Mouse (Mus musculus) hindbrain, embryonic 14.5 days (tissue): ENCODE results near the gene Pfkl. TPM values are rescaled to one million over a fixed set of nuclear protein-coding genes. Genes with fewer than 3 reads are reported as not detected.
"Not testable (repeated sequence)": the region's sequence is repeated elsewhere in the genome, so short reads cannot be mapped to it uniquely, and the experiment has no call there.

Experiments
- ATAC-seq: fragments of 200-750 bp; cut with Nextera tagmentation; 2 replicates; pipeline ENCODE4 v1.8.0; 2017; ENCODE audit warnings: moderate number of reproducible peaks, mild to moderate bottlenecking, moderate TSS enrichment, moderate library complexity; ENCODE audit not compliant: low FRiP score
- DNase-seq: peaks from one replicate; pipeline ENCODE4 v3.0.0-alpha.2; 2015; ENCODE audit warnings: low spot score
- H3K27ac ChIP-seq: fragments of 300-500 bp; sonication (generic); 2 replicates; pipeline ENCODE4 v1.5.1; 2014; ENCODE audit warnings: mild to moderate bottlenecking, moderate library complexity
- H3K27me3 ChIP-seq: fragments of 300-500 bp; sonication (generic); 2 replicates; pipeline ENCODE4 v1.6.1; 2014; ENCODE audit warnings: mild to moderate bottlenecking, low read length, mixed read lengths; ENCODE audit not compliant: control insufficient read depth, insufficient read depth
- H3K36me3 ChIP-seq: fragments of 300-500 bp; sonication (generic); replicated peaks from 2 replicates; pipeline ENCODE4 v1.6.1; 2014; ENCODE audit not compliant: control insufficient read depth, insufficient read depth
- H3K4me1 ChIP-seq: fragments of 300-500 bp; sonication (generic); replicated peaks from 2 replicates; pipeline ENCODE4 v1.6.1; 2014; ENCODE audit warnings: antibody characterized with exemption, low read length, mixed read lengths; ENCODE audit not compliant: control insufficient read depth, insufficient read depth
- H3K4me2 ChIP-seq: fragments of 300-500 bp; sonication (generic); replicated peaks from 2 replicates; pipeline ENCODE4 v1.6.1; 2014; ENCODE audit warnings: mild to moderate bottlenecking, moderate library complexity
- H3K4me3 ChIP-seq: fragments of 300-500 bp; sonication (generic); replicated peaks from 2 replicates; pipeline ENCODE4 v1.5.1; 2014; ENCODE audit warnings: mild to moderate bottlenecking, low read length
- H3K9ac ChIP-seq: fragments of 300-500 bp; sonication (generic); 2 replicates; pipeline ENCODE4 v1.6.1; 2014
- H3K9me3 ChIP-seq: fragments of 300-500 bp; sonication (generic); 2 replicates; pipeline ENCODE4 v1.6.1; 2016; ENCODE audit warnings: low read length; ENCODE audit not compliant: control insufficient read depth
- WGBS: fragments of 180-500 bp; shearing (Covaris S2); extraction: QIAGEN DNeasy Blood & Tissue Kit; methylation state at CpG from one replicate; pipeline ENCODE4 v1.1.7; 2014; 5-methylcytosine and 5-hydroxymethylcytosine counted together
- polyA plus RNA-seq: library from polyadenylated mRNA; unstranded; fragments of >200 nt; fragmentation: Nextera tagmentation; extraction: Ambion mirVana; gene quantifications from 2 replicates; pipeline ENCODE4 v1.2.1, GENCODE M21; 2014

Pfkl gene
- polyA plus RNA-seq, 1 experiment from 2014 or later = 93.5 TPM

GRCm38 (mm10) chr10:78042697-78043405 lies 33.0 kb upstream of the Pfkl start:
- Histone ChIP-seq H3K36me3 (no peaks in the 10 kb centered on the region), H3K9me3 (no peaks in the 10 kb centered on the region), H3K4me2 (peak overlapping the region; percentile 43), H3K4me1 (no peaks in the 10 kb centered on the region; the same call in 1 of the 2 replicates), H3K9ac (peak overlapping the region; percentile 18), H3K27ac (no peak overlapping the region), H3K27me3 (no peaks in the 10 kb centered on the region), H3K4me3 (peak overlapping the region; percentile 11; the same call in 1 of the 2 replicates)
- ATAC-seq (peak; percentile 35; the same call in 1 of the 2 replicates), DNase-seq (no peak)
- WGBS = 58% methylated on average over 14 of the region's 14 CpGs

DNA sequence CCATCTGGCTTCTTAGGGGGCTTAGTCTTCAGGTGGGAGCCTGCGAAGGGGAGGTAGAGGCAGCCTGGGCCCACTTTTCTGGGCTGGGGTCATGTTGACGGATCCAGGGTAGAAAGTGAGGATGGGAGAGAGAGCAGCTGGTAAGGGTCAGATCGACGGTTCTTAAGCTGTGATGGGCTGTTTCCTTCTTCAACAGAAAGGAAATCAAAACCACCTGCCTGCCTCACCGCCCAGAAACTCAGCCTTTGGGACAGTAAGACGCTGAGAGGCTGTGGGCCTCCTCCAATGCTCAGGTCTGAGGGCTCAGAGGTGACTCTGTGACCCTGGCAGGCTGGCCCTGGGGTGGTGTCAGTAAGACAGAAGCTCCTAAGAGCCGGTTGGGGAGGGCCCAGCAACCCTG lies 32.2 kb upstream of the Pfkl start:
- DNase-seq (no peak), ATAC-seq (no peak)
- Histone ChIP-seq H3K36me3 (no peaks in the 10 kb centered on the region), H3K9me3 (no peaks in the 10 kb centered on the region), H3K4me2 (no peak overlapping the region), H3K4me3 (no peak overlapping the region), H3K9ac (no peak overlapping the region), H3K27ac (no peak overlapping the region), H3K27me3 (no peaks in the 10 kb centered on the region), H3K4me1 (no peaks in the 10 kb centered on the region; the same call in 1 of the 2 replicates)
- 85% methylated on average over 7 of the region's 7 CpGs for WGBS

DNA sequence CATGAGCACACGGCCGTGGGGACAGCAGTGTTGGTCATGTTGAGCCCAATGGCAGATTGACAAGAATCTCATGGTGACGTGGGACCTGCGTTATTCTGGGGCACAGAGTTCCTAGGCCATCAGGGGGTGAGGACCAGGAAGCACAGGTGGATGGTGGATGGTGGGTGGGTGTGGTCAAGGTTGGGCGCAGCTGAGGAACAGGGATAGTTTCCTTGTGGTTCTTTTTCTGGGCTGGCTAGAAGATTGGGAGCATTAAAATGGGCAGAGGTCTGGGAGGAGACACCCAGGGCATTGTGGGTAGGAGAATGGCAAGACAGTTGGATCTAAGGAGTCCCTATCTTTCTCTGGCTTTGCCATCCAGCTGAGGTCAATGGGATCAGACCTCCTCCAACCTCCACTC lies 31.8 kb upstream of the Pfkl start, which contains the start of gene Dnmt3l:
Dnmt3l (plus strand) TSS at position 301 of the 400 bp plus-strand sequence.
- H3K9me3 ChIP-seq = no peaks in the 10 kb centered on the region
- no peaks in the 10 kb centered on the region for H3K27me3 ChIP-seq
- H3K36me3 ChIP-seq = no peaks in the 10 kb centered on the region
- ATAC-seq (no peak), DNase-seq (no peak)
- H3K9ac ChIP-seq = no peak within 1 kb of the TSS
- H3K4me2 ChIP-seq = no peak within 1 kb of the TSS
- no peak within 1 kb of the TSS for H3K4me3 ChIP-seq
- 94% methylated on average over 5 of the region's 5 CpGs for WGBS
- no peaks in the 10 kb centered on the region; the same call in 1 of the 2 replicates for H3K4me1 ChIP-seq
- H3K27ac ChIP-seq = no peak within 1 kb of the TSS

- H3K27ac ChIP-seq = no peak overlapping the region
- H3K4me3 ChIP-seq = no peak overlapping the region
- no peaks in the 10 kb centered on the region for H3K9me3 ChIP-seq
- no peaks in the 10 kb centered on the region for H3K36me3 ChIP-seq
- no peaks in the 10 kb centered on the region for H3K4me1 ChIP-seq
- H3K9ac ChIP-seq = no peak overlapping the region
- DNase-seq (no peak), ATAC-seq (no peak)
- no peaks in the 10 kb centered on the region for H3K27me3 ChIP-seq
- WGBS = 90% methylated on average over 4 of the region's 4 CpGs
- no peak overlapping the region for H3K4me2 ChIP-seq
Measured at GRCm38 (mm10) chr10:78037139-78037538, 27.3 kb upstream of the Pfkl start.

DNA sequence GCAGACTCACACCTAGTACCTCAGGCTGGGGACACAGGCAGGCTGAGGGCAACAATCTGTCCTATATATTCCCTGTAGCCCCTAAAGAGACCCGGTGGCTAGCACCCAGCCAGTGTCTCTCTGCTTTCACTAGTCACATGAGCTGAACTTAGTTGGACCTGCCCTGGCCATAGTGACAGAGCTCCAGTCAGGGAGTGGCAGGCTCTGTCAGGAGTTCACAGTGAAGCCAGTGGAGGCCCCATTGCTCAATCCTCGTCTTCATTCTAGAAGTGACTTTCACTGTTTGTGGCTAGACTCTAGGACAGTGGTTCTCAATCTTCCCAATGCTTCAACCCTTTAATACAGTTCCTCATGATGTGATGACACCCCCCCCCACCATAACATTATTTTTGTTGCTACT lies 22.1 kb upstream of the Pfkl start:
- Histone ChIP-seq H3K9me3 (no peaks in the 10 kb centered on the region), H3K9ac (no peak overlapping the region), H3K36me3 (no peaks in the 10 kb centered on the region), H3K4me2 (no peak overlapping the region), H3K27me3 (no peaks in the 10 kb centered on the region), H3K27ac (no peak overlapping the region), H3K4me1 (no peaks in the 10 kb centered on the region), H3K4me3 (no peak overlapping the region)
- DNase-seq = no peak
- WGBS = 86% methylated on average over 2 of the region's 2 CpGs
- ATAC-seq = no peak

- 89% methylated on average over 1 of the region's 1 CpGs for WGBS
- no peak overlapping the region for H3K9ac ChIP-seq
- no peak for ATAC-seq
- H3K27ac ChIP-seq = no peak overlapping the region
- H3K4me3 ChIP-seq = no peak overlapping the region
- no peaks in the 10 kb centered on the region for H3K36me3 ChIP-seq
- H3K9me3 ChIP-seq = no peaks in the 10 kb centered on the region
- no peaks in the 10 kb centered on the region for H3K27me3 ChIP-seq
- DNase-seq = no peak
- no peaks in the 10 kb centered on the region for H3K4me1 ChIP-seq
- no peak overlapping the region for H3K4me2 ChIP-seq
Measured at GRCm38 (mm10) chr10:78029080-78029479, 19.2 kb upstream of the Pfkl start.

GRCm38 (mm10) chr10:78028129-78028528 lies 18.2 kb upstream of the Pfkl start:
- no peak overlapping the region for H3K27ac ChIP-seq
- ATAC-seq = peak; percentile 72; the same call in 1 of the 2 replicates
- H3K36me3 ChIP-seq = no peaks in the 10 kb centered on the region
- no peaks in the 10 kb centered on the region for H3K4me1 ChIP-seq
- 3% methylated on average over 5 of the region's 5 CpGs for WGBS
- no peak overlapping the region for H3K9ac ChIP-seq
- no peak overlapping the region for H3K4me3 ChIP-seq
- no peaks in the 10 kb centered on the region for H3K9me3 ChIP-seq
- DNase-seq = peak; percentile 92
- H3K4me2 ChIP-seq = no peak overlapping the region
- H3K27me3 ChIP-seq = no peaks in the 10 kb centered on the region

DNA sequence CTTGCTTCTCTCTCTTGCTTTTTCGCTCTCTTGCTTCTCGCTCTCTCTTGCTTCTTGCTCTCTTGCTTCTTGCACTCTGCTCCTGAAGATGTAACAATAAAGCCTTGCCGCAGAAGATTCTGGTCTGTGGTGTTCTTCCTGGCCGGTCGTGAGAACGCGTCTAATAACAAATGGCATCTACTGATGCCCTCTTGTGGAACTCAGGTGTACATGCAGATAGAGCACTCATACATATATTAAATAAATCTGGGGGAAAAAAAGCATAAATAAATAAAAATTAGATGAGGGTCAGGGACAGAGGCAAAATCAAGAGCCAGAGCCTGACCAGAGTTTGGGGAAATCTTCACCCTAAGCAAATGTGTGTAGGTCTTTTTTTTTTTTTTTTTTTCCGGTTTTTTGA lies 15.6 kb upstream of the Pfkl start:
- H3K9ac ChIP-seq, H3K27ac ChIP-seq, H3K4me2 ChIP-seq, H3K4me1 ChIP-seq, H3K36me3 ChIP-seq, ATAC-seq, H3K9me3 ChIP-seq, DNase-seq, H3K4me3 ChIP-seq, H3K27me3 ChIP-seq: not testable (repeated sequence)
- WGBS = 67% methylated on average over 5 of the region's 8 CpGs

- not testable (repeated sequence) for H3K27me3 ChIP-seq, DNase-seq, ATAC-seq, H3K27ac ChIP-seq, H3K9me3 ChIP-seq, H3K4me1 ChIP-seq, H3K4me3 ChIP-seq, H3K9ac ChIP-seq, H3K36me3 ChIP-seq, H3K4me2 ChIP-seq
- WGBS = 98% methylated on average over 6 of the region's 11 CpGs
Measured at GRCm38 (mm10) chr10:78019984-78020383, 10.1 kb upstream of the Pfkl start.
